Mouse (Mus musculus): ENCODE data around the gene Acsl5.
A peak's percentile ranks its signal among the peaks of the same experiment; 100 is the strongest.

The Acsl5 gene

GRCm38 (mm10) chr19:55241186-55241645, 10.5 kb upstream of the Acsl5 start, which contains the start of gene Gucy2g:
Gene Gucy2g (minus strand): TSS chr19:55241236.
- no peak for DNase-seq

GRCm38 (mm10) chr19:55244791-55245231, 6.9 kb upstream of the Acsl5 start:
- DNase-seq, result peak; percentile 87

- DNase-seq, result no peak
Observed at GRCm38 (mm10) chr19:55247563-55247962, 4.2 kb upstream of the Acsl5 start.

GRCm38 (mm10) chr19:55247991-55248520, 3.7 kb upstream of the Acsl5 start:
- no peak for DNase-seq

- DNase-seq, result no peak
Observed at GRCm38 (mm10) chr19:55250451-55250850, 1.3 kb upstream of the Acsl5 start.

GRCm38 (mm10) chr19:55253239-55253569, 1.5 kb downstream of the Acsl5 start:
- DNase-seq, result no peak

- DNase-seq, result peak; percentile 73
Observed at GRCm38 (mm10) chr19:55253570-55254441, 2.1 kb downstream of the Acsl5 start.

GRCm38 (mm10) chr19:55254513-55255016, 2.8 kb downstream of the Acsl5 start:
- no peak for DNase-seq

GRCm38 (mm10) chr19:55256156-55256555, 4.4 kb downstream of the Acsl5 start:
- DNase-seq, result no peak

GRCm38 (mm10) chr19:55257656-55258375, 6.1 kb downstream of the Acsl5 start:
- no peak for DNase-seq

GRCm38 (mm10) chr19:55258514-55258913, 6.8 kb downstream of the Acsl5 start:
- no peak for DNase-seq

GRCm38 (mm10) chr19:55260389-55261184, 8.8 kb downstream of the Acsl5 start:
- no peak for DNase-seq

GRCm38 (mm10) chr19:55265269-55265668, 13.5 kb downstream of the Acsl5 start:
- no peak for DNase-seq

GRCm38 (mm10) chr19:55266786-55267185, 15.0 kb downstream of the Acsl5 start:
- DNase-seq, result peak; percentile 70

GRCm38 (mm10) chr19:55268150-55268549, 16.4 kb downstream of the Acsl5 start:
- DNase-seq, result peak; percentile 42

GRCm38 (mm10) chr19:55269051-55269450, 17.3 kb downstream of the Acsl5 start:
- peak; percentile 47 for DNase-seq

GRCm38 (mm10) chr19:55271448-55271847, 19.7 kb downstream of the Acsl5 start:
- DNase-seq, result no peak

- no peak for DNase-seq
Observed at GRCm38 (mm10) chr19:55273340-55273739, 21.6 kb downstream of the Acsl5 start.

- no peak for DNase-seq
Observed at GRCm38 (mm10) chr19:55276100-55276499, 24.4 kb downstream of the Acsl5 start.

- DNase-seq, result no peak
Observed at GRCm38 (mm10) chr19:55276770-55277169, 25.0 kb downstream of the Acsl5 start.

- no peak for DNase-seq
Observed at GRCm38 (mm10) chr19:55284093-55284492, 32.4 kb downstream of the Acsl5 start.

GRCm38 (mm10) chr19:55286034-55286433, 34.3 kb downstream of the Acsl5 start:
- DNase-seq, result no peak

All from kidney, postnatal 14 days (tissue).